Mouse (Mus musculus): ENCODE results near the gene Nudt2.

GRCm38 (mm10) chr4:41497579-41497978 lies 32.6 kb downstream of the Nudt2 start:
- no peak for TF ChIP-seq ZC3H11A (IDR thresholded peaks at IDR 0.05; ENCODE audit: borderline replicate concordance, low read depth, low read length)
- TF ChIP-seq CHD2 (IDR thresholded peaks at IDR 0.05; ENCODE audit: low read depth, low read length), result no peak

Data from ES-E14 (cell line).